Mouse (Mus musculus) layer of hippocampus, postnatal 25 days (tissue): Measurements from ENCODE around the gene Myo3a. TPM values are rescaled to one million over a fixed set of nuclear protein-coding genes. Genes with fewer than 3 reads are reported as not detected.

Experiments used
- microRNA-seq, 2 experiments: library from miRNA; unstranded; fragments of <30 nt; microRNA quantifications; one replicate each; pipeline ENCODE4 v1.2.0; 2021
- total RNA-seq, 2 experiments: library from RNA; stranded (reverse); gene quantifications; 2 replicates each; pipeline ENCODE4 v1.2.3; 2021

Gene Myo3a
- total RNA-seq, 2 experiments from 2014 or later: 1.3 TPM

Small RNA genes lying within 50 kb of the gene (microRNA-seq; reads per million reads assigned to microRNA genes)
- gene Gm23636: 0 reads per million in 2 experiments
- 0 reads per million in 2 experiments for gene Mir3967
